Mouse (Mus musculus) forebrain, embryonic 16.5 days (tissue): ENCODE data around the gene Rnf135. TPM values are rescaled to one million over a fixed set of nuclear protein-coding genes. Genes with fewer than 3 reads are reported as not detected.

Experiments
- ATAC-seq: fragments of 200-750 bp; cut with Nextera tagmentation; 2 replicates; pipeline ENCODE4 v1.8.0; 2017; ENCODE audit warnings: mild to moderate bottlenecking, moderate library complexity
- H3K27ac ChIP-seq: fragments of 300-500 bp; sonication (generic); 2 replicates; pipeline ENCODE4 v1.5.1; 2014; ENCODE audit warnings: low read length, control low read depth
- H3K27me3 ChIP-seq: fragments of 300-500 bp; sonication (generic); replicated peaks from 2 replicates; pipeline ENCODE4 v1.6.1; 2014; ENCODE audit warnings: low read length; ENCODE audit not compliant: control insufficient read depth, insufficient read depth
- H3K36me3 ChIP-seq: fragments of 300-500 bp; sonication (generic); 2 replicates; pipeline ENCODE4 v1.6.1; 2014; ENCODE audit not compliant: control insufficient read depth, insufficient read depth
- H3K4me1 ChIP-seq: fragments of 300-500 bp; sonication (generic); replicated peaks from 2 replicates; pipeline ENCODE4 v1.6.1; 2014; ENCODE audit warnings: low read length; ENCODE audit not compliant: control insufficient read depth, insufficient read depth
- H3K4me2 ChIP-seq: fragments of 300-500 bp; sonication (generic); 2 replicates; pipeline ENCODE4 v1.6.1; 2014; ENCODE audit warnings: mild to moderate bottlenecking, low read length, control low read depth
- H3K4me3 ChIP-seq: fragments of 300-500 bp; sonication (generic); replicated peaks from 2 replicates; pipeline ENCODE4 v1.5.1; 2014; ENCODE audit warnings: mild to moderate bottlenecking, low read length, control low read depth
- H3K9ac ChIP-seq: fragments of 300-500 bp; sonication (generic); replicated peaks from 2 replicates; pipeline ENCODE4 v1.6.1; 2014; ENCODE audit warnings: low read depth, low read length, control low read depth
- H3K9me3 ChIP-seq: fragments of 300-500 bp; sonication (generic); 2 replicates; pipeline ENCODE4 v1.6.1; 2016; ENCODE audit warnings: low read length; ENCODE audit not compliant: control insufficient read depth
- WGBS: fragments of 180-500 bp; shearing (Covaris S2); extraction: QIAGEN DNeasy Blood & Tissue Kit; methylation state at CpG from one replicate; pipeline ENCODE4 v1.1.7; 2014; 5-methylcytosine and 5-hydroxymethylcytosine counted together
- polyA plus RNA-seq: library from polyadenylated mRNA; unstranded; fragments of >200 nt; fragmentation: Nextera tagmentation; extraction: Ambion mirVana; gene quantifications from 2 replicates; pipeline ENCODE4 v1.2.1, GENCODE M21; 2015

The Rnf135 gene
- polyA plus RNA-seq, 1 experiment from 2014 or later: 3.1 TPM

- Histone ChIP-seq H3K27me3 (no peaks in the 10 kb centered on the region), H3K9me3 (no peaks in the 10 kb centered on the region), H3K4me1 (no peaks in the 10 kb centered on the region), H3K9ac (no peak overlapping the region), H3K4me2 (no peak overlapping the region), H3K4me3 (no peak overlapping the region), H3K27ac (no peak overlapping the region), H3K36me3 (peaks cover 31% of the 10 kb centered on the region)
- ATAC-seq: no peak
Observed at GRCm38 (mm10) chr11:80247026-80247425, 63.4 kb downstream of the Rnf135 start.

GRCm38 (mm10) chr11:80248531-80248930, 64.9 kb downstream of the Rnf135 start:
- Histone ChIP-seq H3K27ac (no peak overlapping the region), H3K4me3 (no peak overlapping the region), H3K4me1 (no peaks in the 10 kb centered on the region), H3K27me3 (no peaks in the 10 kb centered on the region), H3K4me2 (no peak overlapping the region), H3K9me3 (no peaks in the 10 kb centered on the region), H3K9ac (no peak overlapping the region), H3K36me3 (peaks cover 22% of the 10 kb centered on the region)
- ATAC-seq: no peak
- 91% methylated on average over 3 of the region's 3 CpGs for WGBS

Other genes starting within 250 kb of the Rnf135 start
- gene Utp6, start 221.5 kb upstream of the Rnf135 start, polyA plus RNA-seq: 49.8 and 57.3 TPM in 2 replicates
- 17.5 and 19.2 TPM in 2 replicates for gene Suz12, start 190.7 kb upstream of the Rnf135 start, polyA plus RNA-seq
- gene Crlf3, start 102.9 kb upstream of the Rnf135 start, polyA plus RNA-seq: 15.8 and 22.0 TPM in 2 replicates
- gene Atad5, start 94.5 kb upstream of the Rnf135 start, polyA plus RNA-seq: 8.2 and 8.3 TPM in 2 replicates
- 24.9 and 27.2 TPM in 2 replicates for gene Tefm, start 41.7 kb upstream of the Rnf135 start, polyA plus RNA-seq
- gene Adap2, start 29.7 kb upstream of the Rnf135 start, polyA plus RNA-seq: 2.9 and 3.0 TPM in 2 replicates
- gene Rhot1, start 25.2 kb downstream of the Rnf135 start, polyA plus RNA-seq: 79.5 and 82.6 TPM in 2 replicates
- gene Rhbdl3, start 117.1 kb downstream of the Rnf135 start, polyA plus RNA-seq: 12.2 and 13.5 TPM in 2 replicates
- 35.3 and 41.6 TPM in 2 replicates for gene 5730455P16Rik, start 194.2 kb downstream of the Rnf135 start, polyA plus RNA-seq
- 246 and 250 TPM in 2 replicates for gene Zfp207, start 199.4 kb downstream of the Rnf135 start, polyA plus RNA-seq
- gene Psmd11, start 244.8 kb downstream of the Rnf135 start, polyA plus RNA-seq: 336 and 357 TPM in 2 replicates